Mouse (Mus musculus): ENCODE measurements at regions not wholly inside any gene's neighbourhood (a gene's known extent, or its start where the extent isn't known, plus 50 kb on each side); places are given as distances from the start of the nearest gene placed in this dataset.
A peak's percentile ranks its signal among the peaks of the same experiment; 100 is the strongest.

GRCm38 (mm10) chr8:96350531-96351069, 462.3 kb upstream of the Got2 start:
- Histone ChIP-seq H3K9me3 (ENCODE audit: low read length) (no peaks in the 10 kb centered on the region), H3K4me2 (ENCODE audit: low read depth) (no peak overlapping the region), H3K4me1 (ENCODE audit: insufficient read depth) (no peaks in the 10 kb centered on the region), H3K36me3 (ENCODE audit: insufficient read depth) (no peaks in the 10 kb centered on the region), H3K27ac (ENCODE audit: low read depth, low read length) (no peak overlapping the region), H3K9ac (no peak overlapping the region), H3K4me3 (ENCODE audit: low read depth, low read length) (no peak overlapping the region), H3K27me3 (ENCODE audit: insufficient read depth, low read length) (no peaks in the 10 kb centered on the region)
- TF ChIP-seq CTCF (IDR thresholded peaks at IDR 0.05; ENCODE audit: low read depth): no peak
- 60% methylated on average over 6 of the region's 6 CpGs for WGBS
- DNase-seq (no peak), ATAC-seq (no peak)

- Histone ChIP-seq H3K4me3 (ENCODE audit: low read depth, low read length) (no peak overlapping the region), H3K9me3 (ENCODE audit: low read length) (no peaks in the 10 kb centered on the region), H3K4me2 (ENCODE audit: low read depth) (no peak overlapping the region), H3K4me1 (ENCODE audit: insufficient read depth) (no peaks in the 10 kb centered on the region), H3K36me3 (ENCODE audit: insufficient read depth) (no peaks in the 10 kb centered on the region), H3K9ac (no peak overlapping the region), H3K27ac (ENCODE audit: low read depth, low read length) (no peak overlapping the region), H3K27me3 (ENCODE audit: insufficient read depth, low read length) (no peaks in the 10 kb centered on the region)
- DNase-seq (no peak), ATAC-seq (no peak)
- 84% methylated on average over 6 of the region's 6 CpGs for WGBS
- TF ChIP-seq CTCF (IDR thresholded peaks at IDR 0.05; ENCODE audit: low read depth): no peak
Measured at GRCm38 (mm10) chr8:96349503-96349902, 461.2 kb upstream of the Got2 start.

- H3K27me3 ChIP-seq (ENCODE audit: insufficient read depth, low read length): no peaks in the 10 kb centered on the region
- H3K4me2 ChIP-seq (ENCODE audit: low read depth): no peak overlapping the region
- H3K27ac ChIP-seq (ENCODE audit: low read depth, low read length): no peak overlapping the region
- H3K9ac ChIP-seq: no peak overlapping the region
- no peak for DNase-seq
- no peaks in the 10 kb centered on the region for H3K36me3 ChIP-seq (ENCODE audit: insufficient read depth)
- no peak for ATAC-seq
- H3K4me3 ChIP-seq (ENCODE audit: low read depth, low read length): no peak overlapping the region
- no peaks in the 10 kb centered on the region for H3K4me1 ChIP-seq (ENCODE audit: insufficient read depth)
- no peaks in the 10 kb centered on the region for H3K9me3 ChIP-seq (ENCODE audit: low read length)
- 71% methylated on average over 3 of the region's 3 CpGs for WGBS
- no peak for TF ChIP-seq CTCF (IDR thresholded peaks at IDR 0.05; ENCODE audit: low read depth)
Measured at GRCm38 (mm10) chr8:96340702-96341101, 452.4 kb upstream of the Got2 start.

GRCm38 (mm10) chr8:96318367-96318766, 430.0 kb upstream of the Got2 start:
- H3K9me3 ChIP-seq (ENCODE audit: low read length): no peaks in the 10 kb centered on the region
- ATAC-seq (no peak), DNase-seq (no peak)
- 73% methylated on average over 5 of the region's 5 CpGs for WGBS
- TF ChIP-seq CTCF (IDR thresholded peaks at IDR 0.05; ENCODE audit: low read depth): peak; percentile 29; the same call in 1 of the 2 replicates
- no peaks in the 10 kb centered on the region for H3K4me1 ChIP-seq (ENCODE audit: insufficient read depth)
- H3K36me3 ChIP-seq (ENCODE audit: insufficient read depth): no peaks in the 10 kb centered on the region
- H3K27me3 ChIP-seq (ENCODE audit: insufficient read depth, low read length): no peaks in the 10 kb centered on the region
- no peak overlapping the region for H3K9ac ChIP-seq
- H3K4me3 ChIP-seq (ENCODE audit: low read depth, low read length): no peak overlapping the region
- H3K27ac ChIP-seq (ENCODE audit: low read depth, low read length): no peak overlapping the region
- no peak overlapping the region for H3K4me2 ChIP-seq (ENCODE audit: low read depth)

- Histone ChIP-seq H3K27me3 (ENCODE audit: insufficient read depth, low read length) (no peaks in the 10 kb centered on the region), H3K4me2 (ENCODE audit: low read depth) (peak overlapping the region; percentile 15; the same call in 1 of the 2 replicates), H3K36me3 (ENCODE audit: insufficient read depth) (no peaks in the 10 kb centered on the region), H3K9me3 (ENCODE audit: low read length) (no peaks in the 10 kb centered on the region), H3K4me3 (ENCODE audit: low read depth, low read length) (no peak overlapping the region), H3K27ac (ENCODE audit: low read depth, low read length) (no peak overlapping the region), H3K9ac (no peak overlapping the region), H3K4me1 (ENCODE audit: insufficient read depth) (no peaks in the 10 kb centered on the region)
- ATAC-seq (0 out of 2 replicates have a peak, but pooled peaks have one; percentile 6), DNase-seq (peak; percentile 16)
- no peak for TF ChIP-seq CTCF (IDR thresholded peaks at IDR 0.05; ENCODE audit: low read depth)
- 31% methylated on average over 12 of the region's 12 CpGs for WGBS
Measured at GRCm38 (mm10) chr8:96308989-96309718, 420.8 kb upstream of the Got2 start.

GRCm38 (mm10) chr8:96296643-96297042, 408.3 kb upstream of the Got2 start:
- no peak overlapping the region for H3K4me2 ChIP-seq (ENCODE audit: low read depth)
- WGBS: 78% methylated on average over 4 of the region's 4 CpGs

GRCm38 (mm10) chr8:96290740-96291139, 402.4 kb upstream of the Got2 start:
- Histone ChIP-seq H3K4me2 (ENCODE audit: low read depth) (no peak overlapping the region), H3K9me3 (ENCODE audit: low read length) (no peaks in the 10 kb centered on the region), H3K36me3 (ENCODE audit: insufficient read depth) (no peaks in the 10 kb centered on the region), H3K4me1 (ENCODE audit: insufficient read depth) (no peaks in the 10 kb centered on the region; the same call in 1 of the 2 replicates), H3K4me3 (ENCODE audit: low read depth, low read length) (no peak overlapping the region), H3K9ac (no peak overlapping the region), H3K27me3 (ENCODE audit: insufficient read depth, low read length) (no peaks in the 10 kb centered on the region), H3K27ac (ENCODE audit: low read depth, low read length) (no peak overlapping the region)
- no peak for DNase-seq
- TF ChIP-seq CTCF (IDR thresholded peaks at IDR 0.05; ENCODE audit: low read depth): no peak
- ATAC-seq: no peak

More at GRCm38 (mm10) chr8:96296643-96297042, 408.3 kb upstream of the Got2 start:
- H3K27ac ChIP-seq (ENCODE audit: low read depth, low read length): no peak overlapping the region
- no peak overlapping the region for H3K4me3 ChIP-seq (ENCODE audit: low read depth, low read length)
- no peaks in the 10 kb centered on the region for H3K36me3 ChIP-seq (ENCODE audit: insufficient read depth)
- no peak overlapping the region for H3K9ac ChIP-seq
- no peaks in the 10 kb centered on the region for H3K27me3 ChIP-seq (ENCODE audit: insufficient read depth, low read length)
- H3K4me1 ChIP-seq (ENCODE audit: insufficient read depth): no peaks in the 10 kb centered on the region
- TF ChIP-seq CTCF (IDR thresholded peaks at IDR 0.05; ENCODE audit: low read depth): no peak
- DNase-seq (no peak), ATAC-seq (no peak)
- H3K9me3 ChIP-seq (ENCODE audit: low read length): no peaks in the 10 kb centered on the region
